Mouse (Mus musculus) ovary, postnatal 14 days (tissue): ENCODE results near the gene Nme7.

ENCODE experiments used
- DNase-seq: peaks from one replicate; pipeline ENCODE4 v3.0.0; 2022; ENCODE audit warnings: low spot score

The Nme7 gene

DNA sequence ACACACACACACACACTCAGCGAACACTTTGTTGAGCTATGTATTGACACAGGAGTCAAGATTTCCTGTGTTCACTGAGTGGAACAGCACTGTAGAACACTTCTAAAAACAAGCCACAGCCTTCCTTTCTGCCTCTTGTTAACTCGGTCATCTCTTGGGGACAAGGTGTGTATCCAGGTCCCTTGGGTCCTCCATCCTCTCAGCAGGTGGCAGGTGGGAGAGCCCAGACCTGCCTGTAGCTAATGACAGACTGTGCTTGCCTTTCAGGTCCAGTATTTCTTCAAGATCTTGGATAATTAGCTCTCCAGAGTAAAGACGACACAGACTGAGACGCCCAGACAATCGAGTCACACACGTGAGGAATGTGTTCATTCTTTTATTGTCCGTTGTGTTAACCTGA is 132.8 kb downstream of the Nme7 start:
- no peak for DNase-seq

- DNase-seq = no peak
Measured at GRCm38 (mm10) chr1:164440230-164440629, 136.3 kb downstream of the Nme7 start.

DNA sequence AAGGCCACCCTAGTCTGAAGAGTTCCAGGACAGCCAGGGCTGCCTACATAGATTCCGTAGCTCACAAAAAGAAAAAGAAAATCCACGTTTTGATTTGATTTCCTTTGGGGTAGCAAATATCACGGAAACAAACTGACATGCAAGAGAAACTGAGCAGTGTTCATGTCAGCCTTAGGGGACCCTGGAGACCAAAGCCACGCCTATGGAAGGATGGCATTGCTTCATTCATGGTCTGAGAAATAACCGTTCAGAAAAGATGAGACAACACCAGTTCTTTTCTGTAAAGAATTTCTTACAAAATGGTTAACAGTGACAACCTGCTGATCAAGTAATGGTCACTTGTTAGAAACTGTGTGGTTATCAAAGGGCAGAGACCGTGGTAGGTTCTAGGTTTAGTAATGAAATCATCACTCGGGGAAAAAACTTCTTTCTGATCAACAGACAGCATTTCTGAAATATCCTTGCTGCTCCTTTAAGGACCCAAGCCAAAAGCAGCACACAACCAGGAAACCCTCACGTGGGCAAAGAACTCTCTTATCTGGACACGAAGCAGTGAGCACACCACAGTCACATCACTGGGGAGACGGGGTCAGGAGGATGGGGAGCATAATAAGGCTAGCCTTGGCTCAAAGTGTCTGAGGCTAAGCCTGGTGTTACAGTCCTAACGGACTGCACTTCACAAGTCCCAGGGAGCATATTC is 136.9 kb downstream of the Nme7 start:
- no peak for DNase-seq

- DNase-seq = no peak
Measured at GRCm38 (mm10) chr1:164441408-164441974, 137.6 kb downstream of the Nme7 start.

- DNase-seq = no peak
Measured at GRCm38 (mm10) chr1:164445620-164446162, 141.8 kb downstream of the Nme7 start.

DNA sequence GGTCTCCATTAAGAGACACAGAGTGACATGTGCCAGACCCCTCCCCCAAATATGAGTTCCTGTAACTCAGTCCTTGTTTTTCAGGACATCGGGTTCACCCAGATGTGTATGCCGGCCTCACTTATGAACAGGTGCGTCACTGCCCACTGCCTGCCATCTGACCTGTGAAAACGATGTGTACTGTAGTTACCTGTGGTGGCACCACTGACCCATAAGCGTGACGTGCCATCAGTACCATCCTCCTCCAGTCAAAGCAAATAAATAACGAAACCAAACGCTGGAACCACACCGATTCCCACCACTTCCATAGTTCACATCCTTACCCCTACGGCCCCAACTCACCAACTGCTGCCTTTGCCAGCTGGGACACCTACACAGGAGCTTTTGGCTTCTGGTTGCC is 142.6 kb downstream of the Nme7 start:
- DNase-seq = no peak

GRCm38 (mm10) chr1:164447521-164447920 is 143.6 kb downstream of the Nme7 start:
- DNase-seq = no peak

DNA sequence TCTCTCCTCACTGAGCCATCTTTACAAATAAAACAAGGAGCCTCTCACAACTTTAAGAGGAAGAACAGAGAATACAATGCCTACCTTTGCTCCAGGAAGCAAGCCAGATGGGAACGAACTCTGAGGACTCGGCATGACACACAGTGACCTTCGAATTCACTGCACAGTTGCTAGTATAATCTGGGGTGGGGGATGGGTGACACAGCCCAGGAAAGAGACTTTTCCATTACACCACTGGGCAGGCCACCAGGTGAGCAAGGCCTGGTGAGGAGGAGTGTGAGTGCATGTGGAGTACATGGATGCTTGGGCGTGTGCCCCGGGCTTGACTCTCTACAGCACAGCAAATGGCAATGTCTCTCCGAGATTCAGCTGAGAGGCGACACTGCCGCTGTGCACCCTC is 145.7 kb downstream of the Nme7 start:
- DNase-seq = no peak

- no peak for DNase-seq
Measured at GRCm38 (mm10) chr1:164450231-164450630, 146.3 kb downstream of the Nme7 start.

DNA sequence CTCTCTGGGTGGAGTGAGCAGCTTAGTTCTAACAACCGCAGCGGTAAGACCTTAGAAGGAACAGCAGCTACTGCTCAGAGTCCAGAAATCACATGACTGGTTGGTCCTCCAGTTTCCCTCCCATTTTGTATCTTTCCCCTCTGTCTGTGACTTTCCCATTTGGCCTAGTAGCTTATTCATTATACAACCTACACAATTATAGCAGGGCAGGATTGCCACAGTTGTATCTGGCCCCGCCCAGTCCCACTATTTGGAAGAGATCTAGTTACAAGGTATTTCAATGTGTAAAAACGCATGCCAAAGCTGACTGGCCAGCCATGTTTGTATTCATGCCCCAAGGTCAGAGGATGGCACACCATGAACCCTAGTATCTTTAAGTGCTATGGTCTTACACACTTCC is 146.7 kb downstream of the Nme7 start:
- DNase-seq = no peak

DNA sequence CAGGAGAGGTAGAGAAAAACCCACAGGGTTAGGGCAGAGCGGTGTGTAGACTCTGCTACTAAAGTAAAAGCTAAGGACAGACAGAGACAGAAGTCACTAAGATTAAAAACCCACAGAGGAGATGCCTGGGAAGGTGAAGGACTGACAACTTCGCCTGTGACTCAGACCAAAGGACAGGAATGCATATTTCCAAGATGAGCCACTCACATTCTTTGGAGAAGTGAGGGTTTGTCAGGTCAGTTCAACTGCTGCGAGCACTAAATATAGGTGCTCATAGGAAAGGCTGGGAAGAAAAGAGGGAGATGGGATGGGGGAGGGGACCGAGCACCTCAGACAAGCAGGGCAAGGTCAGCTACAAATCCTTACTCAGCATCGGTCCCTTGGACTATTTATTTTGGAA is 147.4 kb downstream of the Nme7 start:
- DNase-seq = no peak

DNA sequence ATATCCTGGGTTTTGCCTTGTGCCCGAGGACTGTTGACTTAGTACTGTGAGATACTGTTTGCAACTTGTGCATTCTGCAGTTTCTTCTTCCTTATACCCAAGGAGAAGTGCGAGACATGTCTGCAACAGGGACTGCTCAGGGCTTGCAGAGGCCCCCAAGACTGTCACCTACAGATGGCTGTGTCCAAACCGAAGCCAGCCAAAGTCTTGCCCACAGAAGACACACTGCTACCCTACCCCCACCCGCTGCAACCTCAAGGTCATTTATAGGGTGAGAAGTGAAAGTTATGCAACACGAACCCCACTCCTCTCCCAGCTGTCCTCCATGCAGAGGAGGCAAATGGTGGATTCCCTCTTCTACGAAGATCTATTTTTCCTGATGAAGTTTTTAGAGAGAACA is 148.7 kb downstream of the Nme7 start:
- no peak for DNase-seq

- no peak for DNase-seq
Measured at GRCm38 (mm10) chr1:164453146-164453545, 149.2 kb downstream of the Nme7 start.

DNA sequence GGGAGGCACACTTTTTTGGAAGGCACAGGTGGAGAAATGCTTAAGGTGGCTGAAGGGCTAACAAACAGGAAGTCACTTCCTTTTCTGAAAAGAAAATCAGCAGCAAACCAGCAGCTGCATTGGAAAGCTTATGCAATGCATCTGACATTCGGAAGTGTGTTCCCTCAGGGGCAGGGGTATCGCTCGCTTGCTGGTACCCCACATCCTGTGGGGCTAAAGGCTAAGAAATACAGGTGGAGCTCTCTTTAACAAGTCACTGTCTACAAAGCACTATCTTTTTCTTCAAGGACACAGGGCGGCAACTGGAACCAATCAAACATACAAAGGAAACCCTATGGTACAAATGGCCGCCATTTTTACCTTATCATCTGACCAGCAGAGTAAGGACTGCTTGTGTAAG is 149.8 kb downstream of the Nme7 start:
- no peak for DNase-seq

DNA sequence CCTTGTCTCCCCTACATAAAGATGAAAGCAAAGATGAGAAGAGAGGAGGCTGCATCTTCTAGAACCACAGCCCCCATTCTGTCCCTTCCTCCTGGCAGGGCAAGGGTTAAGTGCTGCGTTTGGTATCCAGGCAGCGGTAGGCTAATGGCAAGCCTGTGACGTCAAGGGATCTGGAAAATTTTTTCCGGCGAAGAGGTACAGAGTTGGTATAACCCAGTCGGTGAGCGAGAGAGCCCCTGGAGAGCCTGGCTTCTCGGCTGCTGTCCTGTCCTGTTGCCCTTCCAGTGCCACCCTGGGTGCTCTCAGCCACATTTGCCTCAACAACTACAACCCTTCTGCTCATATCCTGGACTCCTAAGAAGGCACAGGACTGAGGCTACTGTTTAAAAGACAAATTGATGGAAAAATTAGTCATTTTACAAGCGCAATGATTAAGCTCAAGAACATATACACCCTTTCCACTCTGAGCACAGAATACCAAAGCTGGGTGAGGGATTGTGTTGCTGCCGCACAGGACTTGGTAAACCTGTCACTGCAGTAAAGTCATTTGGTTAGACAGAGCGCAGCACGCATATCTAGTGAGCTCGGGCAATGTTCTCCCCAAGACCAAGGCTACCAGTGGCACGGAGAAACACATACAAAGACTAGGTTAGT is 151.0 kb downstream of the Nme7 start:
- DNase-seq = no peak

DNA sequence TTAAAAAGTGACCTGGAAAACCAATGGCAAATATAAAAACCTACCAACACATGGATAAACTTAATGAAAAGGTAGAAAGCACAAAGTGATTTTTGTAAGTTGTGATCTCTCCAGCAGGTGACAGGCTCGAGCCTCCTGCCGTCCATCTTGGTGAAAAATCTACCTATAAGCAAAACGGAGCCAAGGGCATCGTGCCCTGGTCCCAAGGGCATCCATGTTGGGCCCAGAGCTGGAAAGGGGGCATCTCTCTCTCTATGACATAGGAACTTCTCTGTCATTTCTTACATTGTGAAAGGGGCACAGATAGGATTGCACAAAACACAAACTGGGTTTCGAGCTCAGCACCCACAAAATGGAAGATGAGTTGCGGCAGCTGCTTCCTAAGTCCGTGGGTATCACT is 151.7 kb downstream of the Nme7 start:
- no peak for DNase-seq

DNA sequence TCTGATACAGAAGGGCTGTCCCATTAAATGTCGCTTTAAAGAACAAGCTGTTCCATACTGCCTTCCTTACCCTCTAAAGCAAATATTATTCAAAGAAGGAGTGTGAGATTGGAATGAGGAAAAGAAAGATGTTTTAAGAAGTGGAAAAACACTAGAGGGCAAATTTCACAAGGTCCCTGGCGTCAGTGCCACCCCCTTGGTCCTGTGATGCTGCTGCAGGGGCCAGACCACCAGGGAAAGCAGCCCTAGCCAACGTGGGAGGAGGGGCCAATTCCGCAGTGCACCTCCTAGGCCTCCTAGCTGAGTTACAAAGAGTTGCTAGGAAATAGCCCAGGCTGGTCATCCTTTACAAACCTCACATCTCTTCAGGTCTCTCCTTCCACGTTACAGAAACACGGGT is 152.1 kb downstream of the Nme7 start:
- no peak for DNase-seq

GRCm38 (mm10) chr1:164456731-164457130 is 152.8 kb downstream of the Nme7 start:
- no peak for DNase-seq

GRCm38 (mm10) chr1:164457531-164458244 is 153.8 kb downstream of the Nme7 start:
- peak; percentile 53 for DNase-seq

DNA sequence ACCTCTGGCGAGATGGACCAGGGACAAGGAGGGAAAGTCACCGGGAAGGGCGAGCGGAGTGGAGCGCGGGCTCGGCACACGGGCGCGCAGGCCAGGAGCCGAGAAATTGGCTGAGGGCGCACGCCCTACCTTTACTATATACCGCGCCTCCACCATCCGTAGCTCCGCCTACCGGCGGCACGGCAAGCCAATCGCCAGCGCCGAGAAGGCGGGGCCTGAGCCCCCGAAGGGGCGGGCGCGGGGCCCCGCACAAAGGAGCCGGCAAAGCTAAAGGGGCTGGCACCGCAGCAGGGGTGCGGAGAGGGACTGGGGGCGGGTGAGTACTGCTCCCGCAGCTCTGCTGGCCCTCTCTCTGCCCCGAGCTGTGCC is 154.3 kb downstream of the Nme7 start, which contains the start of gene Atp1b1:
Gene Atp1b1 (minus strand): TSS at position 111 of the 369 bp plus-strand sequence.
- DNase-seq = peak; percentile 77

- peak; percentile 45 for DNase-seq
Measured at GRCm38 (mm10) chr1:164458621-164459051, 154.7 kb downstream of the Nme7 start.

- DNase-seq = no peak
Measured at GRCm38 (mm10) chr1:164459127-164459905, 155.4 kb downstream of the Nme7 start.
